Mouse (Mus musculus) cerebellum, adult 9-10 months (tissue): ENCODE data around the gene Grpel1.
A peak's percentile ranks its signal among the peaks of the same experiment; 100 is the strongest.

Experiments used
- DNase-seq: peaks from one replicate; pipeline ENCODE4 v3.0.0; 2022

Grpel1 gene

GRCm38 (mm10) chr5:36464709-36465661 is at the start of gene Grpel1:
TSS of gene Grpel1 (plus strand) at chr5:36464998.
- DNase-seq: peak; percentile 100

- DNase-seq: no peak
Measured at GRCm38 (mm10) chr5:36419861-36420260, 44.9 kb upstream of the Grpel1 start.

DNA sequence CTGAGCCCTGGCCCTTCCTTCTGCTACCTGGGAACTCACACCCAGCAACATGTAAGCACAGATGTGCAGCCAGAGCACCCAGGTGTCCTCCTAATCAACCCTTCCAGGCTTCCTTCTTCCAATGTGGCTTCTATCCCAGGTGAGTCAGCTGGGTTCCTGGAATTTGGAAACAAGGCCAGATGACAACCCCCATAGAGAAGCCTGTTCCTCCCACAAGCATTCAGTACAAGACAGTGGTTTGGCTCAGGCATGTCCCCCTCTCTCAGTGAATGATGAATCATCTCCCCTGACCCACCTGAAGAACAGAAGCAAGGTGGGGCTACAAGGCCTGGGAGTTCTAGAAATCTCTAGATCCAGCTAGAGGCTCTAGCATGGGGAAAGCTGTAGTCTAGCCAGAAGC is 42.1 kb upstream of the Grpel1 start:
- no peak for DNase-seq

DNA sequence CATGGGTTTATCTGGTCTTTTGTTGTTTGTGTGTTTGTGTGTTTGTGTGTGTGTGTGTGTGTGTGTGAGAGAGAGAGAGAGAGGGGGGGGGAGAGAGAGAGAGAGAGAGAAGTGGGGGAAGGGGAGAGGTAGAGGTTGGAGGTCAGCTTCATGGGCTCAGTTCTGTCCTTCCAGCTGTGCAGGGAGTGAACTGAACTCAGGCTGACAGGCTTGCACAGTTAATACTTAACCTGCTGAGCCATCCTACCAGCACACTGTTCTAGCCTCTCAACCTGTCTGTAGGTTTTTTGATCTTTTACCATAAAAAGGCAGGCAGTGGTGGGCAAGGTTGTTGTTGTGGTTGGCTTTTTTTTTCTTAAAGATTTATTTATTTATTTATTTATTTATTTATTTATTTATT is 40.1 kb upstream of the Grpel1 start:
- no peak for DNase-seq

DNA sequence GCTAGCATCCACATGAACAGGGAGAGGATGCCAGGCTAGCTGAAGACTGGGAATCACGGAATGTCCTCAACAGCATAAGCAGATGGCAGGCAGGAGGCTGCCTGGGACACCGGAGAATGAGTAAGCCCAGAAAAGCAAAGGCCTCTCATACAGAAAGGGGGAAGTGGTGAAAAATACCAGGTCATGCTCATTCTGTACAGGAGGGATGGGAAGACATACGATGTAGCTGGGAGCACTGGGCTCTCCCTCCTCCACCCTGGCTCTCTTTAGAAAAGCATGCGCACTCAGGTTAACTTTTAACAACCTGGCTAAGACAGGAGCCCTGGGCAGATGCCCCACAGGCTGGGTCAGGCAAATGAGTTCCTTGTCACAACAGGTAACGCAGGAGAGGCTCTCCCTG is 38.4 kb upstream of the Grpel1 start:
- no peak for DNase-seq

DNA sequence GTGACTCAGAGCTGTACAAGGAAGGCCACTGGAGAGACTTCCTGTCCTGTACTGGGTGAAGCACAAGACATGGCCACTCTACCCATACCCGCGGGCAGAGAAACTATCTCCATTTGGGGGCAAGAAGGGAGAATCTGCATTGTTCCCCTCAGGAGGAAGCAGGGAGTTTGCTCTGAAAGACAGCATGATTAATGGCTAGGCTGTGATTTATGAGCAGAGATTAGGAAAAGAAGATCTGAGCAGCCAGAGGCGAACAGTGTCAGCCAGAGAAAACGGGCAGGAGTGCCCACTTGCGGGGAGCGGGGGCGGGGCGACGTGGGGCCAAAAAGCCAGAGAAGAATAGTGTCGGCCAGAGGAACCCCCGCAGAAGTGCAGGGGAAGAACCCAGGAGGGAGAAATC is 37.0 kb upstream of the Grpel1 start:
- DNase-seq: no peak

DNA sequence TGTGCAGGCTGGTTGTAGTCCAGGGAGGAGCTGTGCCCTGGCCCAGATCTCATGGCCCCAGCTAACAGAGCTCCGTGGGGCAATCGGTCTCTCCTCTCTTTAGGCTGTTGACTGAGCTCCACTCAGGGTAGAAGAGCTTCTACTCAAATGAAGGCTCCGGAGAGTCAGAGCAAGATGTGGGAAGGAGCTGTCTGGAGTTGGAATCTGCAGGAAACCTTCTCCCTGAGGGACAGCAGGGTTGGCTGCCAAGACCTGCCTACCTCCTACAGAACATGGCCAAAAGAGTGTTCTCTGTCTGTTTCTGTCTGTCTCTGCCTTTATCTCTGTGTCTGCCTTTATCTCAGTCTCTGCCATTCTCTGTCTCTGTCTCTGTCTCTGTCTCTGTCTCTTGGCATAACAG is 35.2 kb upstream of the Grpel1 start:
- DNase-seq: no peak

GRCm38 (mm10) chr5:36431711-36432110 is 33.1 kb upstream of the Grpel1 start:
- DNase-seq: no peak

DNA sequence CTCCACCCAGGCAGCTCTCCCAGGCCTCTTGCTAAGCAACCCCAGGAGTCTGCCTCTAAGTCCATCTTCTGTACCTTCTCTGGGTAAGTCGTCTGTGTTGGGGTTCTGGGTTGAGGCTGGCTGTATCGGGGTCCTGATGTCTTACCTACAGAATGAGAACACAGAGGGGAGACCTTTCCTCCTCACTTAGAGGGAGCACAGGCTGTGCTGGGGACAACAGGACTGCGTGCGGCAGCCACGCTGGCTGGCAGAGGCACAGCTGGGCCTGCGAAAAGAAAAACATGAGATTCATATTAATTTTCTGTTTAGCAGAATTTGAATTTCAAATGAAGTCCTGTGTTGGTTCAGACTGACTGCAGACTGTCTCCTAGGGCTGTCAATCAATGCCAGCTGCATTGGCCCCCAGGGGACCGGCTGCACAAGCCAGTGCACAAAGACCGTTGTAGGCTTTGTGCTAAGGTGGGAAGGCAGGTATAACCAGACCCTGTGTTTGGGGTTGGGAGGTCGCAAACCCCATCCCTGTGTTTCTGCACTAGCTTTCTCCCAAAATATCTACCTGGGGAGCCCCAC is 30.3 kb upstream of the Grpel1 start:
- no peak for DNase-seq

DNA sequence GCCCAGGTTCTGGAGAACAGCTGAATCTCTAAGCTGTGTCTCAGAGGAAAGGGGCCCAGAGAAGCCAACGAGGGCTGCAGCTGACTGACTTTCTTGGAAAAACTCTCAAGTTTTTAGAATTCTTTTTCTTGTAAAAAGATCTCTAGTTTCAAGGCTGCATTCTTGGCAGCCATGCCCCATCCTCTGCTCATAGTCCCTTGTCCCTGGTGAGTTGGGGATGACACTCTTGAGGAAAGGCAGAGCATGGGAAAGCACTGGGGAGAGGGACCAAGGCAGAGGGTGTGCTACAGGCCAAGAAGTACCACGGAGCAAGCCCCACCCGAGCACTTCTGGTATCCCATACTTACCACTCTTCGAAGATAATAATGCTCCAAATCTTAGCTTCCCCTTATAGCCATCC is 27.9 kb upstream of the Grpel1 start:
- no peak for DNase-seq

DNA sequence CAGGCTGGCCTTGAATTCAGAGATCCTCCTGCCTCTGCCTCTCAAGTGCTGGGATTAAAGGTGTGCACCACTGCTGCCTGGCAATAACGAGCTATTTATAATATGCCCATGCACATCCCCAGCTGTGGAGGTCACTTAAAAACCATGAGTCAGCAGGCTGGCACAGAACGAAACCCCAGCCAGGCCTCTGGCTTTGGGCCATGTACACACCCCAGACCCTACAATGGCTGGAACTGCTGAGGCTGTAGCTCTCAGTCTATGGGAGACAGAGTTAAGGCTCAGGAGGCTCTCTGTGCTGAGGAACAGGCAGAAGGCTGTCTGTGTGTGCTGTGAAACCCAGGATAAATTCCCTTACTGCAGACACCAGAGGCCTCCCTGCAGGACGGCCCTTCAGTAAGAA is 24.1 kb upstream of the Grpel1 start:
- DNase-seq: no peak

DNA sequence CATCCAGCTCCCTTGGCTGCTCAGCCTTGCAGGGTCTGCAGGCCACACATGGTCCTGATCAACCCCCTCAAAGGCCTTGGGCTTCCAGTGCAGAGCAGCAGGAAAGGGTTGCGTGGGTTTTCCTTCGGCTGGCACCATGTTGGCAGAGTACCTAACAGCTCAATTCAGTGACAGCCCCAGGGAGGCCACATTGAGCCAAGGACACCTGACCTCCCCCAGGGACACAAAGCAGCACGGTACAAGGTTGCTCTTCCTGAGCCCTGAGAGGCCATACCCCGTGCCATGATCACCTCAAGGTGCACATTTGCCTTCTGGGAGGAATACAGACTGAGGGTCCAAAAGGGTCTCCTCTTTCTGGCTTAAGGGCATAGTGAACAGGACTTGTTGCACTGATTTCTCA is 20.2 kb upstream of the Grpel1 start:
- no peak for DNase-seq

DNA sequence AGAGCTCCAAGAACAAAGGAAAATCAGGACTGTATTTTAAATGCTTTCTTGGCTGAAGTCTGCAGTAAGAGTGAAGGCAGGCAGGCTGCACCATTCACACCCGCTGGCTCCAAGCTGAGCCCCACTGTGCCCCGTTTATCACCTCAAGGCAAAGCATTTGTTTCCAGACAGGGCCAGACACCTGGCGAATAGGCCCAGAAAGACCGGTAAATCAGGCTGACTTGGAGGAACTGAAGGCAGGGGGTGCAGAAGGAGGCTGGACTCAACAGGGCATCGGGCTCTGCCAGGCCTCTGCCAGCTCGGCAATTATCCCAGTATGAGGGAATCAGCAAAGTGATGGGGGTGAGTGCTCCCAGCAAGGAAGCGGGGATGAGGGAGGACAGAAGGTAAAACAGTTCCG is 19.8 kb upstream of the Grpel1 start:
- DNase-seq: peak; percentile 69

GRCm38 (mm10) chr5:36446166-36446890 is 18.5 kb upstream of the Grpel1 start:
- DNase-seq: no peak

- DNase-seq: no peak
Measured at GRCm38 (mm10) chr5:36447872-36448271, 16.9 kb upstream of the Grpel1 start.

DNA sequence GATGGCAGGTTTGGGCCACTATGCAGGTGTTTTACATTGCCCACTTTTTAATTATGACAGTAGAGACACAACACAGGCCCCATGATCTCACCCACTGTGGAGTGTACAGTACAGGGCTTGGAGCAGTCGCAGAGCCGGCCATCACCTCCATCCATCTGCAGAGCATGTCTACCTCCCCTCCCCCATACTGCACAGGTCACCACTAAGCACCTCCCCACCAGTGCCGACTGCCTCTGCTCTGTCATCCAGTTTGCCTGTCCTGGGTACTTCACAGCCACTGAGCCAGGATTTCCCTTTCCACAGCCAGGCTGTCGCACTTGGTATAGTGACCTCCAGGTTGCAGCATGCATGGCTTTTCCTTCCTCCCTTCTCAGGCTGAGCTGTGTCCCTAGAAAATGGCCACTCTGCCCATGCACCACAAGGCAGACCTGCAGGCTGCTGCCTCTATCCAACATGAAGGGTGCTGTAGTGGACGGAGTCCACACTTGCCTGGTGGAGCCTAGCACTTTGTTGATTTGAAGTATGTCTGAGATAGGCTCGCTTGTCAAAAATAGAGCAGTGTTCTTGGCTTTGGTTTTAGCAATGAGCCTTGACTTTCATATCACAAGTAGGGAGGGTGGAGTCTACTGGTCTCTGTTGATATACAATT is 15.0 kb upstream of the Grpel1 start:
- no peak for DNase-seq

DNA sequence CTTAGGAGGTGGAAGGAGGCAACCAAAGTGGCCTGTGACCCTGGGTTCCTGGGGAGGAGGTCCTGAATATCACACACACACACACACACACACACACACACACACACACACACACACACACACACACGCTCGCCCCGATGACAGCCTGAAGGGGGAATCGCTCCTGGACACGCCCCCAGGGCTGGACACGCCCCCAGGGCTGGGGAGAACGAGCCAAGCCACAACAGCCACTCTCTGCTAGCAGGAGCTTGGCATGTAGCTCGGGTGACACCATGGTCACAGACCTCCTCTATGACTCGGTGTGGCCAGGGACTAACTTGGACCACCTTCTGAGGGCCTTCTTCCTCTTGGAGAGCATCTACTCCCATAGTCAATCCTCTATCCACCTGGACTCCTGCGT is 13.7 kb upstream of the Grpel1 start:
- DNase-seq: no peak

- no peak for DNase-seq
Measured at GRCm38 (mm10) chr5:36451872-36452389, 12.9 kb upstream of the Grpel1 start.

DNA sequence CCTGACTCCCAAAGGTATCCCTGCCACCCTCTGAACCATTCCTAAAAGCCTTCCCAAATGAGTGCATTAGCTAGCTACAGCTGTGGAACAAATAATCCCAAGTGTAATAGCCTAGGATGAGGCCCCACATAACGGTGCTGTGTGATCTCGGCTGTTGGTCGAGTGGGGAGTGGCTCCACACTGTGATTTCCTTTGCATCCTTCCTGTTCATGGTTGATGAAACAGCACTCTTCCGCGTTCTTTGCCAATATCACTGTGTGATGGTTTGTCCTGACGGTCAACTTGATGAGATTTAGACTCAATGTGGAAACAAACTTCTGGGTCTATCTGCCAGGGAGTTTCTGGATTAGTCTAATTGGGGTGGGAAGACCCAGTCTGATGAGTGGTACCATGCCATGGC is 12.0 kb upstream of the Grpel1 start:
- no peak for DNase-seq

DNA sequence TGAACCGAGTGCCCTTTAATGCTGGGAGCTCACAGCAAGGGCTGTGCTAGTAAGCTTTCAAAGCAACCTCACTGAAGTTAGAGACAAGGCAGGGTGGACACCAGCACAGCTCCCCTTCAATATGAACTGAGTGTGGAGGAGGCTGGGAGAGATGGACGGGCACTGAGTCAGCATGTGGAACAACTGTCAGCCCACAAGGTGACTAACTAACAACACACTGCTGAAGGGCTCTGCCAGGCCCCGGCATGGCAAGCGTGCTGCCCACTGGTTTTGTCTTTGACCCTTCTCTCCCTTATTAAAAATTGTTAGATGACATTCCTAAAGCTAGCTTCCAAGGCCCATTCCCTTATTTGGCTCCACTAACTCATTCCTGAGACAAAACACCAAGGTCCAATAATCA is 7.1 kb upstream of the Grpel1 start:
- DNase-seq: no peak

DNA sequence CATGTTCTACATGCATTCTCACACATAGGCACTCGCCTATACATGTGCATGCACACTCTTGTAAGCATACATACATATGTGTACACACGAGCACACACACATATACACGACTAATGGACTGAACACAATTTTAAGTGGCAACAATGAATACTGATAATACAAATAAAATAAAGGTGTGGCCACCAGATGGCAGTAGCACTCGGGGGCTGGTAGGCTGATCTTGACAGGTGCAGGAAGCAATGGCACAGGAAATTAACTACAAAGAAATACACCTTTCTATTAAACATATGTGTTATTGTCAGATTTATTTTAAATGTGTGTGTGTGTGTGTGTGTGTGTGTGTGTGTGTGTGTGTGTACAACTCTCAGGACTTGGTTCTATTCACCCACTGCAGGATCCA is 5.9 kb upstream of the Grpel1 start:
- peak; percentile 67 for DNase-seq

DNA sequence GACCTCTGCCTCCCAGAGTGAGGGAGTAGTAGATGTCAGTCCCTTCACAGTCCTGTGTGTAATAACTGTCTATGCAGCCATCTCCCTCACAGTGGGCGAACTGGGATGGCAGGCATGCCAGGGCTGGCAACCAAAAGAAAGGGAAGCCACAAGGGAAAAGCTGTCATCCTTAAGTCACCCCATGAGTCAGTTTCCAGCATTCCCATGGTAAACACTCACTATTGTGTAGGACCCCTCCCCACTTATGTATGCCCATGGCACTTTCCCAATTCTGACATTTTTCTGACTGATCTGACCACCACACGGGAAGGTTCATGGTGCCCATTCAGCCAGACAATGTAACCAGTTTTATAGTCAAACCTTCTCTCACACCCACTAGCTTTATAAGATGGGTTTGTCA is 4.1 kb upstream of the Grpel1 start:
- DNase-seq: peak; percentile 7

GRCm38 (mm10) chr5:36461231-36461630 is 3.6 kb upstream of the Grpel1 start:
- DNase-seq: peak; percentile 2
